Mouse (Mus musculus): ENCODE measurements at regions not wholly inside any gene's neighbourhood (a gene's known extent, or its start where the extent isn't known, plus 50 kb on each side); places are given as distances from the start of the nearest gene placed in this dataset.

DNA sequence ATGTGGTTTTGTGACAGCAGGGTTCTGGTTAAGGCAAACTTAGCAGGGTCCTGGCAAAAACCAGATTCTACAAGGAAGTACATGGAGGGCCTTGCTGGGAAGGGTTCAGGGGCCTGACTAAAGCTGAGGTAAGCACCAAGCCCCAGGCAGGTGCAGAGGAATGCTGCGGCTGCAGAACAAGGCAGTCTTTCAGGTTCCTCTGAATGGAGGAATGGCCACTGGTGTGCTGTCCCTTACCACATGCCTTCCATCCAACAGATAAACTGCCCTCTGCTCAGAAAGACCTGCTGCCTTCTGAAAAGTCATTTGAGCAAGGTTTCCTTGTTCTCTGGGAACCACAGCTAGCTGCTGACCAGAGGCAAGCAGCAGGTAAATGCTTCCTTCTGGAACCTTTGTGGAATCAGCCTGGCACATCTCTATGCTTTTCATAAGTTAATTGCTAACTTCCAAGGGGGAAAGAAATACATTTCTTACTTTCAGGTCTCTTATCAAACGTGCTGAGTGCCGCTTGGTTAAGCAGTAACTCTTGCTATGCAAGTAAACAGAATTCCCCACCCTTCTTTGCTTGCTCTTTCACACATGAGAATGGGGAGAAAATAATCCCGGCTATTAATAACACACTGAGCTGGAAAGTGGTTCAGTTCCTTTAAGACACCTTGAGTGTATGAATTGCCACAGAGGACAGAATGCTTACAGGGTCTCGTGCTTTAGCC lies 105.5 kb downstream of the Fgf9 start:
- intact Hi-C loops (cut with DNase I) = no loop called here
- no peak for DNase-seq (ENCODE audit: low spot score in 2 of 2)

DNA sequence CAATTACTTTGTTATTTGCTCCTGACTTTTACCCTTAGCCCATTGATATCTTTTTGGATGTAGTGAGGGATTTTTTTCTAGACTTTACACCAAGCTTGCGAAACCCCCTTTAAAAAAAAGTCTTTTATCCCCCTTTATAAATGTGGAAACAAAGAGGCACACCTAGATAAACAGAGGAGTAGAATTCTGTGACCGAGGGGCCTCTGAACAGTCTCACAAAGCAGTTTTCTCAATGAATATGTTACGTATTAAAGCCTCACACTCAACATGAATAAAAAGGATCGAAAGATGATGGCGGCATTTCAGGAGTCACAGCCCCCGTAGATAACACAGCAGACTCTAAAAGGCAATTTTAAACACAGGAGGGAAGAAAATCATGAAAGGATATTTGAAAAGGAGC lies 104.2 kb downstream of the Fgf9 start:
- DNase-seq (ENCODE audit: low spot score in 2 of 2) = no peak
- intact Hi-C loops (cut with DNase I) = no loop called here

DNA sequence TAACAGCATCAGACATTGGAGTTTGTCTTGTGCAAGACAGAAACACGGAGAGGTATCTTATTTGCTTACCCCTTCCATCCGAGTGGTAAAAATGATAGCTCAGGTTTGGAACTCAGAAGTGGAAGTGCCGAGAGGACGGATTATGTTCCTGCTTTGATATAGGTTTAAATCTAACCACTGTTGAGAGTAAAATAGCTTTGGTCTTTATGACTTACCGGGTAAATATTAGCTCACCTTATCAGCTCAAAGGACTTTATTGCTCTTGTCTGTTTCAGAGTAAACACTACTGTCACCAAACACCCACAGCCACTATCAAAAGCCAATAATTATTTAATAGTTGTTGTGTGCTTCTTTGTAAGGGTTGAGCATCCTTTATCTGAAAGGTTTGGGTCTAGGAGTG lies 98.6 kb downstream of the Fgf9 start:
- intact Hi-C loops (cut with DNase I) = no loop called here
- DNase-seq (ENCODE audit: low spot score in 2 of 2) = no peak

Measured in left cerebral cortex, postnatal 14 days (tissue).